Comparison of ENCODE assay signal across 8 mouse cellular contexts in the genomic region with DNA sequence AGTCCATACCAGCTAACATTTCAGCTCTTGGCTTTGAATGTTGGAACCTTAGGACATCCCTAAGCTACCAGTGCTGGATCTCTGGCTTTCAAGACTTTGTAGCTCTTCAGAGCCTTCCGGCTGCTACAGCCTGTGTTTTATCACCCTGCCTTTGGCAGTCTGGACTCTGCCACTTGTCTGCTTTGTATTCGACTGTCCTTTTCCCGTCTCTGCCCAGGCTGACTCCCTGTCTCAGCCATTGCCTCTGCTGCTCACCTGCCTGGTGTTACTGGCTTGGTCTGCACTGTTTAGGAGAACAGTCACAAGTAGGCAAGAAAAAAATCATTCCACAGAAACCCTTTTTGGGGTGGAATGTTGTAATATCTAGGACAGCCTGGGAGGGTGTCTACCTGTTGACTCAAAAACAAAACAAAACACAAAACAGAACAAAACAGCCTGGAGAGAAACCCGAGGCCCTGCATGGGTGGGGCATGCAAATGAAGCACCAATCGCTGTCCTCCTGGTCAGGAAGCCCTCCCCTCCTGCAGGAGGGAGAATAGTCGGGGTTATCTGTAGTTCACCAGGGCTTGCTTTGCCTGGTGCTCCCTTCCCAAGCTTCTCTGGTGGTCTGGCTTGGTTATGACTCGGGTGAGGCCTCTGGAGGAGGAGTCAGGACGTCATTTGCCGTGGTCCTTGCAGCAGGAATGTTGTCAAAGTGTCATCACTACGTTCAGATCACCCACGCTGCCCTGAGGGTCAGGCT. TPM values are rescaled to one million over a fixed set of nuclear protein-coding genes. Genes with fewer than 3 reads are reported as not detected.
DNase-seq lines count a peak whose midpoint lies in the region; ATAC-seq and TF ChIP-seq lines count a peak whose summit lies in the region.

No protein-coding gene starts in this region.

- H3K4me1 ChIP-seq in intestine, embryonic 14.5 days (replicated peaks; ENCODE audit: control insufficient read depth, insufficient read depth, low read length), result peaks cover 22% of the 10 kb centered on the region
- peaks cover 0 to 13% of the 10 kb centered on the region in 2 experiments; a peak in 2 of 4 replicates for H3K4me1 ChIP-seq in liver, embryonic 14.5 days (replicated peaks; ENCODE audit: control insufficient read depth in 2 of 2, insufficient read depth in 2 of 2, low read length in 1 of 2)
- peaks cover 19% of the 10 kb centered on the region for H3K4me1 ChIP-seq in stomach, embryonic 14.5 days (ENCODE audit: control insufficient read depth, insufficient read depth, low read length)
- peaks cover 12% of the 10 kb centered on the region for H3K4me1 ChIP-seq in forebrain, embryonic 12.5 days

- no peaks in the 10 kb centered on the region for H3K36me3 ChIP-seq in intestine, embryonic 14.5 days (ENCODE audit: control insufficient read depth, insufficient read depth, low read length)
- H3K36me3 ChIP-seq in liver, embryonic 14.5 days (replicated peaks; ENCODE audit: control insufficient read depth, insufficient read depth, low read depth), result no peaks in the 10 kb centered on the region
- H3K36me3 ChIP-seq in stomach, embryonic 14.5 days (ENCODE audit: control insufficient read depth, insufficient read depth, low read length), result no peaks in the 10 kb centered on the region
- no peaks in the 10 kb centered on the region for H3K36me3 ChIP-seq in forebrain, embryonic 12.5 days (replicated peaks)

- no peaks in the 10 kb centered on the region for H3K9me3 ChIP-seq in intestine, embryonic 14.5 days (ENCODE audit: control insufficient read depth, low read length)
- H3K9me3 ChIP-seq in liver, embryonic 14.5 days (ENCODE audit: control insufficient read depth, low read length), result no peaks in the 10 kb centered on the region
- H3K9me3 ChIP-seq in stomach, embryonic 14.5 days (ENCODE audit: control insufficient read depth, low read depth, low read length), result no peaks in the 10 kb centered on the region
- no peaks in the 10 kb centered on the region for H3K9me3 ChIP-seq in forebrain, embryonic 12.5 days

- H3K4me2 ChIP-seq in intestine, embryonic 14.5 days (ENCODE audit: low read length), result peak overlapping the region; percentile 56
- H3K4me2 ChIP-seq in liver, embryonic 14.5 days (ENCODE audit: low read depth), result peak overlapping the region; percentile 23
- peak overlapping the region; percentile 46 for H3K4me2 ChIP-seq in stomach, embryonic 14.5 days (replicated peaks; ENCODE audit: low read depth, low read length)
- no peak overlapping the region for H3K4me2 ChIP-seq in forebrain, embryonic 12.5 days

- ATAC-seq in granulocyte monocyte progenitor cell, adult 5-6 weeks (replicated peaks; ENCODE audit: poor library complexity, severe bottlenecking), result peak; percentile 50; the same call in 1 of the 2 replicates
- ATAC-seq in intestine, embryonic 14.5 days (replicated peaks; ENCODE audit: low FRiP score, low TSS enrichment, low read depth), result peak; percentile 82
- ATAC-seq in liver, embryonic 14.5 days (ENCODE audit: insufficient read depth), result peak; percentile 89
- peak; percentile 78; the same call in 1 of the 2 replicates for ATAC-seq in stomach, embryonic 14.5 days (ENCODE audit: insufficient number of reproducible peaks, insufficient read depth, low FRiP score, low read depth)
- no peak for ATAC-seq in forebrain, embryonic 12.5 days (ENCODE audit: low FRiP score)

- TF ChIP-seq CTCF in liver, embryonic 14.5 days (IDR thresholded peaks at IDR 0.05; ENCODE audit: low read depth), result no peak

- peak overlapping the region; percentile 26 for H3K4me3 ChIP-seq in intestine, embryonic 14.5 days (ENCODE audit: low read depth, low read length)
- H3K4me3 ChIP-seq in liver, embryonic 14.5 days (ENCODE audit: insufficient read depth in 1 of 2, low read depth in 2 of 2, low read length in 2 of 2), result peak overlapping the region in 1 of 2 experiments; percentile 57; a peak in 2 of 4 replicates
- peak overlapping the region; percentile 13 for H3K4me3 ChIP-seq in stomach, embryonic 14.5 days (ENCODE audit: low read depth, low read length)
- no peak overlapping the region for H3K4me3 ChIP-seq in forebrain, embryonic 12.5 days (replicated peaks)

- 0 out of 2 replicates have a peak overlapping the region, but pooled peaks have one; percentile 10 for H3K9ac ChIP-seq in intestine, embryonic 14.5 days (ENCODE audit: low read length)
- H3K9ac ChIP-seq in liver, embryonic 14.5 days (replicated peaks), result no peak overlapping the region
- no peak overlapping the region; the same call in 1 of the 2 replicates for H3K9ac ChIP-seq in stomach, embryonic 14.5 days (replicated peaks; ENCODE audit: low read depth, low read length)
- H3K9ac ChIP-seq in forebrain, embryonic 12.5 days, result no peak overlapping the region

- 4% methylated on average over 11 of the region's 11 CpGs for WGBS in intestine, embryonic 14.5 days
- 11% methylated on average over 11 of the region's 11 CpGs for WGBS in liver, embryonic 14.5 days (ENCODE audit: insufficient replicate concordance)
- 4% methylated on average over 11 of the region's 11 CpGs for WGBS in stomach, embryonic 14.5 days
- 15% methylated on average over 11 of the region's 11 CpGs for WGBS in forebrain, embryonic 12.5 days

- TF ChIP-seq EP300 in liver, embryonic 14.5 days (IDR thresholded peaks at IDR 0.05; ENCODE audit: low read depth), result no peak

- DNase-seq in thymus, postnatal 0 days (ENCODE audit: low spot score), result peak; percentile 50
- DNase-seq in thymus, adult 18-20 months, result no peak
- DNase-seq in intestine, embryonic 14.5 days (ENCODE audit: low spot score), result peak; percentile 77
- peak; percentile 37 to 57 (median 46) for DNase-seq in liver, embryonic 14.5 days (ENCODE audit: low read depth in 3 of 3, low spot score in 3 of 3)
- no peak for DNase-seq in cerebellum, adult 8-10 months

- peak overlapping the region; percentile 85 for H3K27ac ChIP-seq in intestine, embryonic 14.5 days (ENCODE audit: low read depth)
- H3K27ac ChIP-seq in liver, embryonic 14.5 days, result no peak overlapping the region
- H3K27ac ChIP-seq in stomach, embryonic 14.5 days (ENCODE audit: low read length), result peak overlapping the region; percentile 64
- no peak overlapping the region for H3K27ac ChIP-seq in forebrain, embryonic 12.5 days

- no peaks in the 10 kb centered on the region for H3K27me3 ChIP-seq in intestine, embryonic 14.5 days (replicated peaks; ENCODE audit: control insufficient read depth, insufficient read depth, low read length)
- H3K27me3 ChIP-seq in liver, embryonic 14.5 days (ENCODE audit: control insufficient read depth, insufficient read depth, low read length), result no peaks in the 10 kb centered on the region
- H3K27me3 ChIP-seq in stomach, embryonic 14.5 days (ENCODE audit: control insufficient read depth, insufficient read depth, low read length), result no peaks in the 10 kb centered on the region
- H3K27me3 ChIP-seq in forebrain, embryonic 12.5 days, result no peaks in the 10 kb centered on the region

RNA-seq across cellular contexts. Expression of gene Uaca, which starts 19.0 kb away (rescaled TPM):
- polyA plus RNA-seq in thymus, postnatal 0 days (2015; fragmentation: Nextera tagmentation; extraction: Ambion mirVana), result 11.7 and 12.4 TPM in 2 replicates
- 0.79 and 1.2 TPM in 2 replicates for total RNA-seq in granulocyte monocyte progenitor cell, adult 5-6 weeks (2014; fragmentation: Nextera tagmentation)
- total RNA-seq in granulocyte monocyte progenitor cell, adult 5-6 weeks (2017), result 2.1 and 2.2 TPM in 2 replicates
- 26.2 and 44.3 TPM in 2 replicates for polyA plus RNA-seq in intestine, embryonic 14.5 days (2014; fragmentation: Nextera tagmentation; extraction: Ambion mirVana)
- polyA plus RNA-seq in liver, embryonic 14.5 days (2012; rRNA removed), result 0.95 and 1.9 TPM in 2 replicates
- 0.62 and 2.1 TPM in 2 replicates for polyA plus RNA-seq in liver, embryonic 14.5 days (2014; fragmentation: Nextera tagmentation; extraction: Ambion mirVana)
- 12.5 and 20.6 TPM in 2 replicates for polyA plus RNA-seq in stomach, embryonic 14.5 days (2014; fragmentation: Nextera tagmentation; extraction: Ambion mirVana)
- 32.4 and 32.5 TPM in 2 replicates for polyA plus RNA-seq in forebrain, embryonic 12.5 days (2016; fragmentation: Nextera tagmentation; extraction: Ambion mirVana)

Comparison
In these comparisons a context has a peak if more than half of its experiments do, and no peak if none do; other contexts are left out.
1. DNase-seq: peak in thymus, postnatal 0 days (single experiment), intestine, embryonic 14.5 days (single experiment) and liver, embryonic 14.5 days (3 of 3); none in thymus, adult 18-20 months (0 of 2) and cerebellum, adult 8-10 months (single experiment).
2. H3K27ac ChIP-seq: peak in intestine, embryonic 14.5 days (single experiment) and stomach, embryonic 14.5 days (single experiment); none in liver, embryonic 14.5 days (single experiment) and forebrain, embryonic 12.5 days (single experiment).